Mouse (Mus musculus): ENCODE results near the gene Cops7b.
A peak's percentile ranks its signal among the peaks of the same experiment; 100 is the strongest.

GRCm38 (mm10) chr1:86533411-86534130 is 49.1 kb upstream of the Cops7b start:
- TF ChIP-seq POLR2A (IDR thresholded peaks at IDR 0.05; ENCODE audit: low read depth, low read length) (no peak), CTCF (IDR thresholded peaks at IDR 0.05; ENCODE audit: extremely low read depth, insufficient read length, insufficient replicate concordance, low read depth, low read length) (peak; percentile 34; the same call in 1 of the 2 replicates)
